Mouse (Mus musculus): ENCODE results near the gene Taok3.

The Taok3 gene

GRCm38 (mm10) chr5:117117716-117118115 is 2.2 kb upstream of the Taok3 start:
- DNase-seq, result no peak

GRCm38 (mm10) chr5:117118220-117118619 is 1.7 kb upstream of the Taok3 start:
- no peak for DNase-seq

- DNase-seq, result no peak
Measured at GRCm38 (mm10) chr5:117118850-117119249, 1.1 kb upstream of the Taok3 start.

GRCm38 (mm10) chr5:117120489-117121466 is 849 bp downstream of the Taok3 start:
- DNase-seq, result peak in 1 of 2 experiments; percentile 31

- no peak for DNase-seq
Measured at GRCm38 (mm10) chr5:117121657-117122056, 1.7 kb downstream of the Taok3 start.

GRCm38 (mm10) chr5:117123102-117123501 is 3.2 kb downstream of the Taok3 start:
- DNase-seq, result no peak

GRCm38 (mm10) chr5:117123840-117124239 is 3.9 kb downstream of the Taok3 start:
- no peak for DNase-seq

- DNase-seq, result no peak
Measured at GRCm38 (mm10) chr5:117125482-117126346, 5.8 kb downstream of the Taok3 start.

GRCm38 (mm10) chr5:117127051-117127450 is 7.1 kb downstream of the Taok3 start:
- DNase-seq, result no peak

GRCm38 (mm10) chr5:117130726-117131125 is 10.8 kb downstream of the Taok3 start:
- no peak for DNase-seq

- DNase-seq, result no peak
Measured at GRCm38 (mm10) chr5:117133446-117134065, 13.6 kb downstream of the Taok3 start.

- no peak for DNase-seq
Measured at GRCm38 (mm10) chr5:117134066-117134888, 14.3 kb downstream of the Taok3 start.

GRCm38 (mm10) chr5:117134889-117135456 is 15.0 kb downstream of the Taok3 start:
- DNase-seq, result no peak

GRCm38 (mm10) chr5:117135869-117136268 is 15.9 kb downstream of the Taok3 start:
- peak; percentile 58 to 64 for DNase-seq

- no peak for DNase-seq
Measured at GRCm38 (mm10) chr5:117136570-117136969, 16.6 kb downstream of the Taok3 start.

GRCm38 (mm10) chr5:117137011-117137410 is 17.1 kb downstream of the Taok3 start:
- peak; percentile 40 to 53 for DNase-seq

- DNase-seq, result no peak
Measured at GRCm38 (mm10) chr5:117137594-117137993, 17.7 kb downstream of the Taok3 start.

GRCm38 (mm10) chr5:117138295-117138988 is 18.5 kb downstream of the Taok3 start:
- no peak for DNase-seq

GRCm38 (mm10) chr5:117139822-117140221 is 19.9 kb downstream of the Taok3 start:
- peak; percentile 36 to 50 for DNase-seq

- no peak for DNase-seq
Measured at GRCm38 (mm10) chr5:117140374-117140773, 20.4 kb downstream of the Taok3 start.

- DNase-seq, result peak; percentile 55 to 56
Measured at GRCm38 (mm10) chr5:117143721-117144135, 23.8 kb downstream of the Taok3 start.

All from cerebellum, postnatal 10 days (tissue).